Mouse (Mus musculus) CH12.LX (cell line): ENCODE results near the gene Cd48. TPM values are rescaled to one million over a fixed set of nuclear protein-coding genes. Genes with fewer than 3 reads are reported as not detected.
"Not testable (repeated sequence)": the region's sequence is repeated elsewhere in the genome, so short reads cannot be mapped to it uniquely, and the experiment has no call there.

Experiments used
- DNase-seq: peaks from one replicate; pipeline ENCODE4 v3.0.0-alpha.2; 2013; ENCODE audit errors: extremely low read depth
- H3K27ac ChIP-seq: 2 replicates; pipeline ENCODE4 v1.5.1; 2012; ENCODE audit warnings: low read depth, mild to moderate bottlenecking, control low read depth, moderate library complexity; ENCODE audit not compliant: insufficient read depth
- H3K27me3 ChIP-seq: replicated peaks from 2 replicates; pipeline ENCODE3; 2012; ENCODE audit warnings: inconsistent platforms
- H3K36me3 ChIP-seq, 2 experiments: replicated peaks in 1 of 2; 2 replicates each; pipeline versions ENCODE3 to v1.6.1; 2012; ENCODE audit warnings: inconsistent platforms in 1 of 2, low read length in 1 of 2, mild to moderate bottlenecking in 1 of 2, mixed read lengths in 1 of 2, moderate library complexity in 1 of 2; ENCODE audit not compliant: control insufficient read depth in 1 of 2, insufficient read depth in 1 of 2
- H3K4me1 ChIP-seq, 2 experiments: 2 replicates each; pipeline ENCODE4 v1.6.1; 2012; ENCODE audit warnings: inconsistent platforms in 1 of 2, moderate library complexity in 1 of 2; ENCODE audit not compliant: insufficient read depth in 2 of 2, control insufficient read depth in 1 of 2
- H3K4me2 ChIP-seq: 2 replicates; pipeline ENCODE4 v1.6.1; 2012; ENCODE audit warnings: low read depth, mild to moderate bottlenecking, control low read depth; ENCODE audit not compliant: poor library complexity, insufficient read depth, severe bottlenecking
- H3K4me3 ChIP-seq, 3 experiments: fragments of 150-350 bp in 1 of 3; sonication (generic) in 1 of 3; replicated peaks in 1 of 3; 2 replicates each; pipeline versions ENCODE3 to v1.5.1; 2011 to 2012; ENCODE audit warnings: low read depth in 2 of 3, low read length in 2 of 3, mild to moderate bottlenecking in 2 of 3, moderate library complexity in 2 of 3, control low read depth in 1 of 3, improper control_type of control experiment in 1 of 3, inconsistent platforms in 1 of 3, mixed read lengths in 1 of 3; ENCODE audit not compliant: poor library complexity in 1 of 3
- H3K79me2 ChIP-seq: replicated peaks from 2 replicates; pipeline ENCODE4 v1.6.1; 2012; ENCODE audit warnings: mild to moderate bottlenecking, moderate library complexity; ENCODE audit not compliant: control insufficient read depth, poor library complexity, insufficient read depth, severe bottlenecking; ENCODE audit errors: extremely low read depth
- H3K9ac ChIP-seq: 2 replicates; pipeline ENCODE4 v1.6.1; 2012; ENCODE audit warnings: low read depth, mild to moderate bottlenecking, control low read depth, moderate library complexity; ENCODE audit not compliant: insufficient read depth
- H3K9me3 ChIP-seq: replicated peaks from 2 replicates; pipeline ENCODE3; 2012; ENCODE audit warnings: low read length, inconsistent platforms, mixed read lengths
- CHD1 ChIP-seq: IDR thresholded peaks from 2 replicates; pipeline ENCODE4 v1.6.1; 2012; ENCODE audit warnings: low read depth, low read length, improper control_type of control experiment, inconsistent platforms
- CTCF ChIP-seq, 2 experiments: IDR thresholded peaks in 1 of 2; conservative IDR thresholded peaks in 1 of 2; 2 replicates each; pipeline ENCODE4 v1.5.1; 2011 to 2012; ENCODE audit warnings: low read depth in 2 of 2, low read length in 2 of 2, improper control_type of control experiment in 1 of 2, inconsistent platforms in 1 of 2, mild to moderate bottlenecking in 1 of 2, moderate library complexity in 1 of 2
- JUND ChIP-seq: conservative IDR thresholded peaks from 2 replicates; pipeline ENCODE4 v1.6.1; 2011; ENCODE audit warnings: low read depth, low read length, improper control_type of control experiment
- MYC ChIP-seq: IDR thresholded peaks from 2 replicates; pipeline ENCODE4 v1.6.1; 2011; ENCODE audit warnings: low read depth, mild to moderate bottlenecking, improper control_type of control experiment, low read length
- NRF1 ChIP-seq: IDR thresholded peaks from 2 replicates; pipeline ENCODE4 v1.6.1; 2014; ENCODE audit warnings: low read depth, mild to moderate bottlenecking, inconsistent platforms, low read length, improper control_type of control experiment, moderate library complexity
- SMC3 ChIP-seq: IDR thresholded peaks from 2 replicates; pipeline ENCODE4 v1.6.1; 2011; ENCODE audit warnings: low read depth, low read length, improper control_type of control experiment
- USF1 ChIP-seq: IDR thresholded peaks from 2 replicates; pipeline ENCODE4 v1.6.1; 2014; ENCODE audit warnings: low read depth, mild to moderate bottlenecking, inconsistent platforms, low read length, improper control_type of control experiment
- ZC3H11A ChIP-seq: IDR thresholded peaks from 2 replicates; pipeline ENCODE4 v1.6.1; 2012; ENCODE audit warnings: low read depth, mild to moderate bottlenecking, inconsistent platforms, low read length, improper control_type of control experiment
- dilution Hi-C: fragments of 300-500 bp; cut with MboI; formaldehyde crosslinking; loops from 2 replicates; pipeline ENCODE4 v1.14.3; 2020; ENCODE audit warnings: low sequenced_read_pairs; ENCODE audit not compliant: extremely low pct_unique_long_range_greater_than_20kb, extremely low pct_ligation_motif_present
- in situ Hi-C: fragments of 300-500 bp; cut with MboI; formaldehyde crosslinking; loops from 3 replicates; pipeline ENCODE4 v1.14.3; 2019; ENCODE audit warnings: low sequenced_read_pairs, low pct_ligation_motif_present, low pct_unique_long_range_greater_than_20kb, mixed read lengths
- polyA plus RNA-seq: library from polyadenylated mRNA; unstranded; fragments of >175 nt; gene quantifications from 2 replicates; pipeline ENCODE4 v1.2.1, GENCODE M21; 2012; ENCODE audit warnings: low read depth; ENCODE audit not compliant: insufficient read length
- total RNA-seq, 2 experiments: library from RNA; depleted of rRNA; stranded (reverse); fragments of 300-350 nt in 1 of 2; fragments of >200 nt in 1 of 2; gene quantifications; 2 replicates each; pipeline ENCODE4 v1.2.3; 2012 to 2014

The Cd48 gene
- total and polyA plus RNA-seq, 3 experiments = 65.0 to 218 (median 80.3) TPM

- H3K9me3 ChIP-seq = not testable (repeated sequence)
- peak; percentile 6; the same call in 1 of the 2 replicates for TF ChIP-seq SMC3
- TF ChIP-seq, all 38 proteins: peak for 1; not testable (repeated sequence) for 37
- H3K9ac ChIP-seq, in situ Hi-C loops, H3K4me1 ChIP-seq, H3K27ac ChIP-seq, dilution Hi-C loops, H3K36me3 ChIP-seq, DNase-seq, H3K4me2 ChIP-seq, H3K4me3 ChIP-seq, H3K79me2 ChIP-seq, H3K27me3 ChIP-seq: not testable (repeated sequence)
Measured at GRCm38 (mm10) chr1:171713736-171714135, 31.9 kb downstream of the Cd48 start.

- Histone ChIP-seq H3K4me2 (no peak overlapping the region), H3K4me1 (no peaks in the 10 kb centered on the region), H3K79me2 (no peaks in the 10 kb centered on the region), H3K27ac (no peak overlapping the region), H3K27me3 (no peaks in the 10 kb centered on the region), H3K4me3 (no peak overlapping the region), H3K9me3 (no peaks in the 10 kb centered on the region), H3K9ac (no peak overlapping the region), H3K36me3 (no peaks in the 10 kb centered on the region)
- no peak for DNase-seq
- no peak for TF ChIP-seq JUND
- TF ChIP-seq ZC3H11A = no peak
- dilution Hi-C loops = no loop called here
- in situ Hi-C loops = no loop called here
Measured at GRCm38 (mm10) chr1:171715434-171715833, 33.6 kb downstream of the Cd48 start.

GRCm38 (mm10) chr1:171716232-171716631 is 34.4 kb downstream of the Cd48 start:
- no peak for DNase-seq
- H3K27me3 ChIP-seq = no peaks in the 10 kb centered on the region
- in situ Hi-C loops (no loop called here), dilution Hi-C loops (no loop called here)
- H3K9me3 ChIP-seq = no peaks in the 10 kb centered on the region
- no peak overlapping the region for H3K27ac ChIP-seq
- no peaks in the 10 kb centered on the region for H3K4me1 ChIP-seq
- no peaks in the 10 kb centered on the region for H3K79me2 ChIP-seq
- no peak for TF ChIP-seq CTCF (conservative IDR thresholded peaks at IDR 0.05 in 1 of 2, IDR thresholded peaks at IDR 0.05 in 1 of 2; ENCODE audit: low read depth in 2 of 2, low read length in 2 of 2)
- no peak for TF ChIP-seq USF1
- TF ChIP-seq JUND = no peak
- TF ChIP-seq MYC = no peak
- no peak for TF ChIP-seq CHD1
- no peak for TF ChIP-seq NRF1
- H3K4me2 ChIP-seq = no peak overlapping the region
- H3K36me3 ChIP-seq = no peaks in the 10 kb centered on the region
- no peak overlapping the region for H3K9ac ChIP-seq
- H3K4me3 ChIP-seq = no peak overlapping the region
